Comparison of ENCODE assay signal across 22 mouse cellular contexts in genomic region chr10:66303235-66303780, GRCm38 (mm10).
"Had no signal": no experiment of that assay in that cellular context is flagged by ENCODE, and none has a peak within 500 bp of the region (broad histone marks: within the 10 kb centered on the region; RNA-seq: fewer than 3 reads in every experiment).

No protein-coding gene starts in this region.

- H3K4me3 ChIP-seq: liver, embryonic 13.5 days; liver, embryonic 15.5 days; megakaryocyte, embryonic 14.5 days; midbrain, embryonic 12.5 days; myocyte; neural tube, embryonic 13.5 days; neural tube, embryonic 15.5 days had no signal

- H3K36me3 ChIP-seq: liver, embryonic 13.5 days; liver, embryonic 15.5 days; midbrain, embryonic 12.5 days; neural tube, embryonic 13.5 days; neural tube, embryonic 15.5 days had no signal

- H3K27ac ChIP-seq: liver, embryonic 13.5 days; liver, embryonic 15.5 days; macrophage; midbrain, embryonic 12.5 days; neural tube, embryonic 13.5 days; neural tube, embryonic 15.5 days had no signal

- H3K9ac ChIP-seq: liver, embryonic 13.5 days; liver, embryonic 15.5 days; liver, postnatal 0 days; midbrain, embryonic 12.5 days; neural tube, embryonic 13.5 days; neural tube, embryonic 15.5 days had no signal

- H3K4me1 ChIP-seq: liver, embryonic 13.5 days; liver, embryonic 15.5 days; megakaryocyte, embryonic 14.5 days; midbrain, embryonic 12.5 days; neural tube, embryonic 13.5 days; neural tube, embryonic 15.5 days had no signal

- ATAC-seq: liver, postnatal 0 days; lung, postnatal 0 days; midbrain, embryonic 16.5 days had no signal

- H3K4me2 ChIP-seq: liver, embryonic 11.5 days; liver, embryonic 13.5 days; liver, embryonic 15.5 days; midbrain, embryonic 12.5 days; neural tube, embryonic 13.5 days; neural tube, embryonic 15.5 days had no signal

- DNase-seq: liver, embryonic 13.5 days; liver, postnatal 0 days; lung, postnatal 36 days; midbrain, embryonic 14.5 days; retina, postnatal 1 day; right cerebral cortex, adult 18-20 months; right cerebral cortex, postnatal 25 days; right cerebral cortex, postnatal 4 days; spleen, adult 18-20 months; thymus, adult 18-20 months; thymus, postnatal 14 days; thymus, postnatal 36 days had no signal

- H3K27me3 ChIP-seq: liver, embryonic 13.5 days; liver, embryonic 15.5 days; megakaryocyte, embryonic 14.5 days; midbrain, embryonic 12.5 days; neural tube, embryonic 13.5 days; neural tube, embryonic 15.5 days had no signal

- H3K9me3 ChIP-seq: liver, embryonic 13.5 days; megakaryocyte, embryonic 14.5 days; midbrain, embryonic 12.5 days; neural tube, embryonic 13.5 days; neural tube, embryonic 15.5 days had no signal
